Mouse (Mus musculus): ENCODE results near the gene Bmp5. TPM values are rescaled to one million over a fixed set of nuclear protein-coding genes. Genes with fewer than 3 reads are reported as not detected.

Bmp5 gene
- 1.7 TPM for polyA plus RNA-seq (2014; fragmentation: Illumina TruSeq; extraction: RNeasy Lipid Tissue Mini Kit (QIAGEN cat#74804); ENCODE audit: low read depth, low replicate concordance)

GRCm38 (mm10) chr9:75775129-75775845, at the start of gene Bmp5:
TSS of gene Bmp5 (plus strand) at chr9:75775364.

Other genes starting within 250 kb of the Bmp5 start
- 26.0 TPM for gene Tmod3, start 215.7 kb upstream of the Bmp5 start, polyA plus RNA-seq (2014; fragmentation: Illumina TruSeq; extraction: RNeasy Lipid Tissue Mini Kit (QIAGEN cat#74804); ENCODE audit: low read depth, low replicate concordance)
- gene Tmod2, start 164.0 kb upstream of the Bmp5 start, polyA plus RNA-seq (2014; fragmentation: Illumina TruSeq; extraction: RNeasy Lipid Tissue Mini Kit (QIAGEN cat#74804); ENCODE audit: low read depth, low replicate concordance), result 77.4 TPM
- 3.0 TPM for gene Lysmd2, start 149.6 kb upstream of the Bmp5 start, polyA plus RNA-seq (2014; fragmentation: Illumina TruSeq; extraction: RNeasy Lipid Tissue Mini Kit (QIAGEN cat#74804); ENCODE audit: low read depth, low replicate concordance)
- gene Scg3, start 91.3 kb upstream of the Bmp5 start, polyA plus RNA-seq (2014; fragmentation: Illumina TruSeq; extraction: RNeasy Lipid Tissue Mini Kit (QIAGEN cat#74804); ENCODE audit: low read depth, low replicate concordance), result 1.7 TPM
- 2.2 TPM for gene Hmgcll1, start 239.5 kb downstream of the Bmp5 start, polyA plus RNA-seq (2014; fragmentation: Illumina TruSeq; extraction: RNeasy Lipid Tissue Mini Kit (QIAGEN cat#74804); ENCODE audit: low read depth, low replicate concordance)